Mouse (Mus musculus): ENCODE measurements around the gene C5ar2. TPM values are rescaled to one million over a fixed set of nuclear protein-coding genes. Genes with fewer than 3 reads are reported as not detected.
"Not testable (repeated sequence)": the region's sequence is repeated elsewhere in the genome, so short reads cannot be mapped to it uniquely, and the experiment has no call there.

Gene C5ar2
- polyA plus RNA-seq, 2 experiments: 0.33 to 0.56 TPM

DNA sequence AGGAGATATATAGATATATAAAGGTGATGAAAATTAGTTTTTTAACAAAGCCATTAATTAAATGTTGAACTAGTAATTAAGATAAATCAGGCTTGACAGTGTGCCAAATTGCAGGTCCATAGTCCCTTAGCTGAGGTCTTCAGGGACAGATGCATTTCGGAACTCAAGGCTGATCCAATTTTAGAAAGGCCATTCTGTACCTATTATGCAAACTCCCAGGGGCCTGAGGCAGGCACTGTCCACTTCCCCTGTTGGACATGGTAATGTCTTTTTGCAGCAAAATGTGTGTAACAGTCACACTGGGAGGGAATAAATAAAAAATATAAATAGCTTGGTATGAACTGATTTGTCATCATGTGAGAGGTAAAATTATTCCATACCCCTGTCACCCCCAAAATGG lies 27.2 kb upstream of the C5ar2 start:
- H3K4me3 ChIP-seq (ENCODE audit: insufficient read depth in 1 of 2, low read depth in 2 of 2, low read length in 2 of 2): no peak overlapping the region
- no peak overlapping the region for H3K9ac ChIP-seq (replicated peaks)
- peaks cover 9% of the 10 kb centered on the region; the same call in 1 of the 2 replicates for H3K36me3 ChIP-seq (replicated peaks; ENCODE audit: control insufficient read depth, insufficient read depth, low read depth)
- WGBS (ENCODE audit: insufficient replicate concordance): 73% methylated on average over 1 of the region's 1 CpGs
- peaks cover 25 to 28% of the 10 kb centered on the region in 2 experiments for H3K4me1 ChIP-seq (replicated peaks; ENCODE audit: control insufficient read depth in 2 of 2, insufficient read depth in 2 of 2, low read length in 1 of 2)
- DNase-seq (ENCODE audit: low read depth in 3 of 3, low spot score in 3 of 3): no peak
- ATAC-seq (ENCODE audit: insufficient read depth): no peak
- no peak for TF ChIP-seq EP300 (IDR thresholded peaks at IDR 0.05; ENCODE audit: low read depth)
- no peaks in the 10 kb centered on the region for H3K9me3 ChIP-seq (ENCODE audit: control insufficient read depth, low read length)
- no peaks in the 10 kb centered on the region for H3K27me3 ChIP-seq (ENCODE audit: control insufficient read depth, insufficient read depth, low read length)
- H3K4me2 ChIP-seq (ENCODE audit: low read depth): no peak overlapping the region
- no peak overlapping the region for H3K27ac ChIP-seq

DNA sequence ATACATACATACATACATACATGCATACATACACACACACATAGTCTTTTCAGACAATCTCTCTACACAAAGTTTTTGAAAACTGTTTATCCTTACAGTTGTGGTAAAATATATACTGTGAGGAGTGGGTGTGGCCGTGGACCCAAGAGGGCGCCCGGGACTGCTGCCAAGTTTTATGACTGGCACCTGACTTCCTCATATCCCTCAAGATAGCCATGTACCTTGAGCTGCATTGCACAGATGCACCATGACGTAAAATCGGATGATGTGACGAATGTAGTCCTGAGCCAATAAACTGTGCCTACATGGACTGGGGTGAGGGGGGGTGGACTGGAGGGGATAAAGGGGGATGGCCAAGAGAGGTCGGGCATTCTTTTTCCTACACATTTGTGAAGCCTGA lies 22.6 kb upstream of the C5ar2 start:
- 61% methylated on average over 7 of the region's 7 CpGs for WGBS (ENCODE audit: insufficient replicate concordance)
- H3K4me3 ChIP-seq (ENCODE audit: insufficient read depth in 1 of 2, low read depth in 2 of 2, low read length in 2 of 2); H3K27ac ChIP-seq; H3K4me2 ChIP-seq (ENCODE audit: low read depth); H3K36me3 ChIP-seq (replicated peaks; ENCODE audit: control insufficient read depth, insufficient read depth, low read depth); H3K9me3 ChIP-seq (ENCODE audit: control insufficient read depth, low read length); H3K27me3 ChIP-seq (ENCODE audit: control insufficient read depth, insufficient read depth, low read length); DNase-seq (ENCODE audit: low read depth in 3 of 3, low spot score in 3 of 3); H3K9ac ChIP-seq (replicated peaks); H3K4me1 ChIP-seq (replicated peaks; ENCODE audit: control insufficient read depth in 2 of 2, insufficient read depth in 2 of 2, low read length in 1 of 2); ATAC-seq (ENCODE audit: insufficient read depth): not testable (repeated sequence)

DNA sequence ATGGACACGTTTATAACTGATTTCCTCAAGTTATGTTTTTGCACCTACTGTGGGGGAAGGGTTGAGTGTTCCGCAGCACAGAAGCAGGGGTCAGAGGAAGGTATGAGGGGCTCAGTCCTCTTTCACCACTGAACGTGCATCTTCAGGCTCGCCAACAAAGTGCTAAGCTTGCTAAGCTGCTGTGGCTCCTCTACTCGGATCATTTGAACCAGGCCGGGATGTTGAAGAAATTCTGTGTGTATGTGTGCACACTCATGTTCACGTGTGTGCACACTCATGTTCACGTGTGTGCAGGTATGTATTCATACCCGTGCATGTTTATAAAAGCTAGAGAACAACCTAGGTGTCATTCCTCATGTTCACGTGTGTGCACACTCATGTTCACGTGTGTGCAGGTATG lies 21.9 kb upstream of the C5ar2 start:
- 73% methylated on average over 11 of the region's 11 CpGs for WGBS (ENCODE audit: insufficient replicate concordance)

DNA sequence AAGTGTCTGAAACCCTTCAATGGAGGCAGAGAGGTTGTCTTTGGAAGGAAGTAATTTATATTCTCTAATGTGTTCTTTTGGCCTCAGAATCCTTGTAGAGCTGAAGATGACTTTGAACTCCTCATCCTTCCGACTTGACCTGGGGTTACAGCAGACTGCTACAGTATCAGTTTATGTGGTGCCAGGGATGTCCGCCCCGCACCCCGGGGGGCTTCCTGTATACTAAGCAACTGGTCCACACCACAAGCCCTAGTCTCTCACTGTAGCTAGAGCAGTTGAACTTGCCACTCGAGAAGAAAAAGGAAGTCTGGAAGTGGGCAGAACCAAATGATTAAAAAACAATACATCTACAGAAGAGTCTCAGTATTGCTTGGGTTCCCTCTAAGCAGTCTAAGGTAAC lies 19.9 kb upstream of the C5ar2 start:
- Histone ChIP-seq H3K4me3 (ENCODE audit: insufficient read depth in 1 of 2, low read depth in 2 of 2, low read length in 2 of 2) (no peak overlapping the region), H3K27me3 (ENCODE audit: control insufficient read depth, insufficient read depth, low read length) (no peaks in the 10 kb centered on the region), H3K36me3 (replicated peaks; ENCODE audit: control insufficient read depth, insufficient read depth, low read depth) (no peaks in the 10 kb centered on the region), H3K9me3 (ENCODE audit: control insufficient read depth, low read length) (no peaks in the 10 kb centered on the region), H3K4me1 (replicated peaks; ENCODE audit: control insufficient read depth in 2 of 2, insufficient read depth in 2 of 2, low read length in 1 of 2) (no peaks in the 10 kb centered on the region), H3K4me2 (ENCODE audit: low read depth) (no peak overlapping the region), H3K9ac (replicated peaks) (no peak overlapping the region), H3K27ac (no peak overlapping the region)
- TF ChIP-seq EP300 (IDR thresholded peaks at IDR 0.05; ENCODE audit: low read depth): no peak
- no peak for TF ChIP-seq CTCF (IDR thresholded peaks at IDR 0.05; ENCODE audit: low read depth)
- DNase-seq (ENCODE audit: low read depth in 3 of 3, low spot score in 3 of 3): no peak
- WGBS (ENCODE audit: insufficient replicate concordance): 40% methylated on average over 5 of the region's 5 CpGs
- no peak for ATAC-seq (ENCODE audit: insufficient read depth)

More for the DNA sequence above, 21.9 kb upstream of the C5ar2 start:
- Histone ChIP-seq H3K27ac (no peak overlapping the region), H3K9me3 (ENCODE audit: control insufficient read depth, low read length) (no peaks in the 10 kb centered on the region), H3K4me2 (ENCODE audit: low read depth) (no peak overlapping the region), H3K27me3 (ENCODE audit: control insufficient read depth, insufficient read depth, low read length) (no peaks in the 10 kb centered on the region), H3K4me3 (ENCODE audit: insufficient read depth in 1 of 2, low read depth in 2 of 2, low read length in 2 of 2) (no peak overlapping the region), H3K36me3 (replicated peaks; ENCODE audit: control insufficient read depth, insufficient read depth, low read depth) (peaks cover 2% of the 10 kb centered on the region; the same call in 1 of the 2 replicates), H3K9ac (replicated peaks) (no peak overlapping the region), H3K4me1 (replicated peaks; ENCODE audit: control insufficient read depth in 2 of 2, insufficient read depth in 2 of 2, low read length in 1 of 2) (no peaks in the 10 kb centered on the region)
- TF ChIP-seq CTCF (IDR thresholded peaks at IDR 0.05; ENCODE audit: low read depth) (no peak), EP300 (IDR thresholded peaks at IDR 0.05; ENCODE audit: low read depth) (no peak)
- ATAC-seq (ENCODE audit: insufficient read depth): no peak
- DNase-seq (ENCODE audit: low read depth in 3 of 3, low spot score in 3 of 3): no peak

- ATAC-seq (ENCODE audit: insufficient read depth): no peak
- no peaks in the 10 kb centered on the region for H3K36me3 ChIP-seq (replicated peaks; ENCODE audit: control insufficient read depth, insufficient read depth, low read depth)
- 16% methylated on average over 8 of the region's 8 CpGs for WGBS (ENCODE audit: insufficient replicate concordance)
- no peak overlapping the region for H3K9ac ChIP-seq (replicated peaks)
- no peaks in the 10 kb centered on the region for H3K27me3 ChIP-seq (ENCODE audit: control insufficient read depth, insufficient read depth, low read length)
- no peak overlapping the region for H3K4me2 ChIP-seq (ENCODE audit: low read depth)
- TF ChIP-seq EP300 (IDR thresholded peaks at IDR 0.05; ENCODE audit: low read depth): no peak
- peak; percentile 88 for TF ChIP-seq CTCF (IDR thresholded peaks at IDR 0.05; ENCODE audit: low read depth)
- no peak overlapping the region for H3K27ac ChIP-seq
- H3K4me3 ChIP-seq (ENCODE audit: insufficient read depth in 1 of 2, low read depth in 2 of 2, low read length in 2 of 2): no peak overlapping the region
- H3K9me3 ChIP-seq (ENCODE audit: control insufficient read depth, low read length): no peaks in the 10 kb centered on the region
- peak; percentile 62 to 73 (median 64) for DNase-seq (ENCODE audit: low read depth in 3 of 3, low spot score in 3 of 3)
- no peaks in the 10 kb centered on the region for H3K4me1 ChIP-seq (replicated peaks; ENCODE audit: control insufficient read depth in 2 of 2, insufficient read depth in 2 of 2, low read length in 1 of 2)
Observed at GRCm38 (mm10) chr7:16263015-16263787, 19.2 kb upstream of the C5ar2 start.
